Mouse (Mus musculus) cortical plate, adult 2 months (tissue): ENCODE data around the gene Srrm4.

Experiments used
- CTCF ChIP-seq: fragments of 200-500 bp; IDR thresholded peaks from 2 replicates; pipeline ENCODE4 v1.5.1; 2011; ENCODE audit warnings: mild to moderate bottlenecking, control low read depth, low read length; ENCODE audit not compliant: insufficient read depth; ENCODE audit errors: extremely low read depth
- POLR2A ChIP-seq: fragments of 200-500 bp; IDR thresholded peaks from 2 replicates; pipeline ENCODE4 v1.6.1; 2011; ENCODE audit warnings: mild to moderate bottlenecking, low read length, control low read depth; ENCODE audit not compliant: insufficient read depth; ENCODE audit errors: extremely low read depth

DNA sequence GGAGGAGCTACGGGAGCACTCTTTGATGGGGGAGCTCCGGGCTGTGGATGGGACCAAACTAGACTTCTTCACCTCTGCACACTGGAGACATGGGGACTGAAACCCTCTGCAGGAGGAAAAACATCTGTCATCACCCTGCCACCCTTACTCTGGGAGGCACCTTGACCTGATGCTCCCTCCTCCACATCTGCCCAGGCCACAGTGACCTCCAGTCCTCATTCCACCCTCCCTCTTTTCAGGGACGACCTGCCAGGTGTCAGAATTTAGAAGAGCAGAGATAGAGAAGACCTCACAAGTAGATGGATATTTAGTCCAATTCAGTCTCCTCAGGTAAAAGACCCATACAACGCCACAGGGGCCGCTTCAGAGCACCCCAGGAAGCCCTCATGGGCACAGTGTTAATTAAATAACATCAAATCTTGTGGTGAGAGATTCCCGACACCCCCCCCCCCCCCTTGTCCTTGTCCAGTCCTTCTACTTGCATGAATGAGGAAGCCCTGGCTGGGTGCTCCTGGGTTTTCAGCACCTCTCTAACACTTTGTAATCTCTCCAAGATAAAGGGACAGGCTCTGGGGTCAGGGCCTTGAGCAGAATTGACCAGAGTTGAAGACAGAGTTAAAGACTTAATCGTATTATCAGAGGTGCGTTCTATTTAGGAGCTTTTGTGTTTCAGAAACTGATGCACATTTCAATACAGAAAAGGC is 141.9 kb downstream of the Srrm4 start:
- TF ChIP-seq POLR2A: no peak
- TF ChIP-seq CTCF: no peak
